Mouse (Mus musculus) embryonic facial prominence, embryonic 11.5 days (tissue): Measurements from ENCODE around the gene Oas1g. TPM values are rescaled to one million over a fixed set of nuclear protein-coding genes. Genes with fewer than 3 reads are reported as not detected.

ENCODE experiments used
- ATAC-seq: fragments of 200-750 bp; cut with Nextera tagmentation; replicated peaks from 2 replicates; pipeline ENCODE4 v1.8.0; 2017; ENCODE audit warnings: low read depth; ENCODE audit not compliant: insufficient number of reproducible peaks, low FRiP score, low TSS enrichment
- DNase-seq: peaks from one replicate; pipeline ENCODE4 v3.0.0-alpha.2; 2015; ENCODE audit warnings: low spot score
- H3K27ac ChIP-seq: fragments of 300-500 bp; sonication (generic); replicated peaks from 2 replicates; pipeline ENCODE4 v1.5.1; 2014; ENCODE audit warnings: mild to moderate bottlenecking, low read depth, low read length, control low read depth
- H3K27me3 ChIP-seq: fragments of 300-500 bp; sonication (generic); 2 replicates; pipeline ENCODE4 v1.6.1; 2014; ENCODE audit warnings: mild to moderate bottlenecking, low read length, moderate library complexity, mixed read lengths; ENCODE audit not compliant: control insufficient read depth, insufficient read depth
- H3K36me3 ChIP-seq: fragments of 300-500 bp; sonication (generic); replicated peaks from 2 replicates; pipeline ENCODE4 v1.6.1; 2014; ENCODE audit warnings: low read depth, mild to moderate bottlenecking, low read length, moderate library complexity, mixed read lengths; ENCODE audit not compliant: control insufficient read depth, insufficient read depth
- H3K4me1 ChIP-seq: fragments of 300-500 bp; sonication (generic); 2 replicates; pipeline ENCODE4 v1.6.1; 2014; ENCODE audit warnings: low read length, mixed read lengths; ENCODE audit not compliant: control insufficient read depth, insufficient read depth
- H3K4me2 ChIP-seq: fragments of 300-500 bp; sonication (generic); 2 replicates; pipeline ENCODE4 v1.6.1; 2014; ENCODE audit warnings: low read depth, mild to moderate bottlenecking, control low read depth, low read length, moderate library complexity
- H3K4me3 ChIP-seq: fragments of 300-500 bp; sonication (generic); 2 replicates; pipeline ENCODE4 v1.5.1; 2014; ENCODE audit warnings: low read depth, low read length, control low read depth
- H3K9ac ChIP-seq: fragments of 300-500 bp; sonication (generic); replicated peaks from 2 replicates; pipeline ENCODE4 v1.6.1; 2014; ENCODE audit warnings: mild to moderate bottlenecking, control low read depth, low read length
- H3K9me3 ChIP-seq: fragments of 300-500 bp; sonication (generic); replicated peaks from 2 replicates; pipeline ENCODE4 v1.6.1; 2016; ENCODE audit warnings: mild to moderate bottlenecking, low read length, inconsistent platforms, mixed read lengths; ENCODE audit not compliant: control insufficient read depth
- WGBS: fragments of 180-500 bp; shearing (Covaris S2); extraction: QIAGEN DNeasy Blood & Tissue Kit; methylation state at CpG from one replicate; pipeline ENCODE4 v1.1.7; 2014; 5-methylcytosine and 5-hydroxymethylcytosine counted together
- polyA plus RNA-seq: library from polyadenylated mRNA; unstranded; fragments of >200 nt; fragmentation: Nextera tagmentation; extraction: Ambion mirVana; gene quantifications from 2 replicates; pipeline ENCODE4 v1.2.1, GENCODE M21; 2014

The Oas1g gene
- polyA plus RNA-seq, 1 experiment from 2014 or later, result not detected

DNA sequence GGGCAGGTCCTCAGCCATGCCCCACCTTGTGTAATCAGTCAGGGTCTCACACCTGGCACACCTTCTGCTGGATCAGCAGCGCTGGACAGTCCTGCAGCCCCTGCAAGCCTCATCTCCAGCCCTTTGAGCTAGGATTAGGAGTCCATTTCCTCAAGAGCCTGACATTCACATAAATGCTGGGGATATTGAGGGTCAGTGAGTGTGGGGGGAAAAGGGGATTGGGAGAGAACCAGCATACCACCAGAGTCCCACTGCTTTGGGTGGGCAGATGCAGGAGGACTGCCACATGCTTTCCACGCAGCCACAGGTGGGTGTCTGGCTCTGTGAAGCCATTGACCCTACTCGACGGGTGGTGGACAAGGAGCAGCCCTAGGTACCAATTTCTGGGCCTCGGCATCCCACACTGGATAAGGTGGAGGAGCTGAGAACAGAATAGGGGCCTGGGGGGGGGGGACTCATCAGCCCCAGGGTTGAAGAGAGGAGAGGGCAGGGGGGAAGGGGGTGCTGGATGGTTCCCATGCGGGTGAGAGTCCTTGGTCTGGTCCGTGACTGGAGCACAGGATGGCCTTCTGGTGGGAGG is 17.9 kb downstream of the Oas1g start:
- 73% methylated on average over 7 of the region's 7 CpGs for WGBS

DNA sequence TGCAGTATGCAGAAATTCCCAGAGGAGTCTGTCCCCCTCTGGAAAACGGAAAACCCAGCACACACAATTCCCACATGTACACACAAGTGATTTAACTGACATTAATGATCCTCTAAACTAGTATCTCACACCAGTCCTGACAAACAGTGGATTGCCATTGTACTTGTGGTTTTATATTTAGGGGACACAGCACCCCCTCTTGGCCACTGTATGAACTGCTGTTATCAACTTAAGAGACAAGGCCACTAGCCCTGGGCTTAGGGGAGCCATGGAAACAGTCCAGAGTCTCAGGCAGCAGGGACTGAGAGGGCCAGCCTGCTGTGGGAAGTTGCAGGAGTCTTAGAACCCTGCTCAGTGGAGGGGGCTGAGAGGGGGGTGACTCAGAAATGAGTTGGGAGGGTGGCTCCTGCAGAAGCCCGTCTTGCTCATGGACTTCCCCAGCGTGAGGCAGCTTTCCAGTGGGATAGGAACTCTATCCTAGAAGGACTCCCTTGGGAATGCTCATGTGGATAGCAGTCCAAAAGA is 22.0 kb downstream of the Oas1g start:
- no peak overlapping the region for H3K27ac ChIP-seq
- 63% methylated on average over 3 of the region's 3 CpGs for WGBS
- H3K9me3 ChIP-seq, result no peaks in the 10 kb centered on the region
- H3K9ac ChIP-seq, result no peak overlapping the region
- no peak overlapping the region for H3K4me3 ChIP-seq
- H3K4me1 ChIP-seq, result no peaks in the 10 kb centered on the region
- no peak for ATAC-seq
- no peaks in the 10 kb centered on the region for H3K27me3 ChIP-seq
- no peaks in the 10 kb centered on the region for H3K36me3 ChIP-seq
- peak; percentile 27 for DNase-seq
- no peak overlapping the region for H3K4me2 ChIP-seq

More for the DNA sequence above, 17.9 kb downstream of the Oas1g start:
- no peaks in the 10 kb centered on the region for H3K36me3 ChIP-seq
- ATAC-seq, result no peak
- H3K4me3 ChIP-seq, result no peak overlapping the region
- no peaks in the 10 kb centered on the region for H3K9me3 ChIP-seq
- no peaks in the 10 kb centered on the region for H3K4me1 ChIP-seq
- H3K27me3 ChIP-seq, result no peaks in the 10 kb centered on the region
- no peak overlapping the region for H3K27ac ChIP-seq
- no peak overlapping the region for H3K4me2 ChIP-seq
- H3K9ac ChIP-seq, result no peak overlapping the region
- no peak for DNase-seq

DNA sequence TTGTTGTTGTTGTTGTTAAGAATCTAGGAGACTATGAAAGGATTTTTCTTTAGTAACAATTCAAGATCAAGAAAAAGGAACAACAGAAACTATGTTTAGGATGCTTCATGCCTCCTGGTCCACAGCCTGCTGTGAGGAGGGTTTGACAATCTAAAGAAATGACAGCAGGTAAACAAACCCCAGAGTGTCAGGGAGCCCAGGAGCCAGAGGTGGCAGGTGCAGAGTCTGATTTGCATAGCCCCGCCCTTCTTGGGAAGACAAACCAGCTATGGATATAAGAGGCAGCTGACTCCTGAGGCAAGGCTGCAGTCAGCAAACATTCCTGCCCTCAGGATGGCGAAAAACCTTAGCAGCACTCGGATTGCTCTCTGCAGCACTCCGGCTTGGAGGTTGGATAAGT is 26.3 kb downstream of the Oas1g start, which contains the start of gene Oas1h:
TSS of gene Oas1h (plus strand) at position 301 of the 400 bp plus-strand sequence.
- H3K9ac ChIP-seq, result no peak within 1 kb of the TSS
- whole genome bisulfite sequencing, result 61% methylated on average over 4 of the region's 4 CpGs

DNA sequence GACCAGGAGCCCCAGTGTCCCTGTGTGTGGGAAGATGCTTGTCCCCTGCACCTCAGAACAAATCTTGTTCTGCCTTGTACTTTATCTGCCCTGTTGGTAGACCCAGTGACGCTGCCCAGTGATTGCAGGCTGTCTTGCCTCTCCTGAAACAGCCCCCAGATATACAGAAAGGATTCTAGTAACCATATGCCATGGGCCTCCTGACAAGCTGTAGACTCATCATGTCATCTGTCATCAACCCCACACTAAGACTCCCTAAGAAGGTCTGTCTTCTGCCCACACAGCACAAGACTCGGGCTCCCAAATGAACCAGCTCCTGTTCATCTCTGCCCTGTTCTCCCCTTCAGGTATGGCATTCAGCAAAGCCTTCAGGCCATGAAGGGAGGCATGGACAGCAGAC is 28.2 kb downstream of the Oas1g start:
- no peak for DNase-seq
- no peak overlapping the region for H3K9ac ChIP-seq
- no peaks in the 10 kb centered on the region for H3K36me3 ChIP-seq
- 75% methylated on average over 2 of the region's 2 CpGs for WGBS
- no peaks in the 10 kb centered on the region; the same call in 1 of the 2 replicates for H3K9me3 ChIP-seq
- ATAC-seq, result no peak
- H3K4me1 ChIP-seq, result no peaks in the 10 kb centered on the region
- H3K27me3 ChIP-seq, result no peaks in the 10 kb centered on the region
- H3K4me2 ChIP-seq, result no peak overlapping the region
- no peak overlapping the region for H3K4me3 ChIP-seq
- no peak overlapping the region for H3K27ac ChIP-seq

More for the DNA sequence above, 26.3 kb downstream of the Oas1g start, which contains the start of gene Oas1h:
- Histone ChIP-seq H3K27me3 (no peaks in the 10 kb centered on the region), H3K4me1 (no peaks in the 10 kb centered on the region), H3K27ac (no peak within 1 kb of the TSS), H3K4me2 (no peak within 1 kb of the TSS), H3K36me3 (no peaks in the 10 kb centered on the region), H3K4me3 (no peak within 1 kb of the TSS), H3K9me3 (no peaks in the 10 kb centered on the region)
- ATAC-seq, result no peak
- DNase-seq, result no peak

DNA sequence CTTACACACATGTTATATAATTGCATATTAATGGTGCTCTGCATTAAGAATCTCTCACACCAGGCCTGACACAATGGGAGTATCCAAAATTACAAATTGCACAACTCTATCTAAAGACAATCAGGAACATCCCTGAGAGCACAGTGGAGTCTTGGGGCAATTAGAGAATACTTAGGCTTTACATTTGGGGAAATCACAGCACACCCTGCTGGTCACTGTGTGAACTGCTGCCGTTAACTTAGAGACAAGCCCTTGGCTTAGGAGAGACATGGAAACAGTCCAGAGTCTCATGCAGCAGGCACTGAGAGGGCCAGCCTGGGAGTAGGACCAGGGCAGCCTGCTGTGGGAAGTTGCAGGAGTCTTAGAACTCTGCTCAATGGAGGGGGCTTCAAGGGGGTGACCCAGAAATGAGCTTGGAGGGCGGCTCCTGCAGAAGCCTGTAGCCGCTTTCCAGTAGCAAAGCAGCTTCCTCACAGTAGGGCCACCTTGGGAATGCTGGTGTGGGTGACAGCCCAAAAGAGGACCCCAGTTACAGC is 37.7 kb downstream of the Oas1g start:
- Histone ChIP-seq H3K4me1 (no peaks in the 10 kb centered on the region), H3K4me3 (no peak overlapping the region), H3K36me3 (no peaks in the 10 kb centered on the region), H3K9ac (no peak overlapping the region), H3K27me3 (no peaks in the 10 kb centered on the region), H3K9me3 (no peaks in the 10 kb centered on the region; the same call in 1 of the 2 replicates), H3K27ac (no peak overlapping the region), H3K4me2 (no peak overlapping the region)
- WGBS, result 66% methylated on average over 3 of the region's 3 CpGs
- ATAC-seq (no peak), DNase-seq (peak; percentile 46)

DNA sequence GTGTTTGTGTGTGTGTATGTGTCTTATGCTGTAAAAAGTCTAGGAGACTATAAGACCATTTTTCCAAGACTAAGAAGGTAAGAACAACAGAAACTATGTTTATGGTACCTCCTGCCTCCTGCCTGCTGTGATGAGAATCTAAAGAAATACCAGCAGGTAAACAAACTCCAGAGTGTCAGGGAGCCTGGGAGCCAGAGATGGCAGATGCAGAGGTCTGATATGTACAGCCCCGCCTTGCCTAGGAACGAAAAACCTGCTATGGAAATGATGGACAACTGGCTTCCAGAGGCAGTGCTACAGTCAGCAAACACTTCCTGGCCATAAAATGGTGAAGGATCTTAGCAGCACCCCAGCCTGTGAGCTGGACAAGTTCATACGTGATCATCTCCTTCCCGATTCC is 40.3 kb downstream of the Oas1g start, which contains the start of gene Oas1f:
TSS of gene Oas1f (plus strand) at position 301 of the 400 bp plus-strand sequence.
- no peaks in the 10 kb centered on the region for H3K27me3 ChIP-seq
- WGBS, result 89% methylated on average over 4 of the region's 4 CpGs
- no peaks in the 10 kb centered on the region for H3K36me3 ChIP-seq
- no peak within 1 kb of the TSS for H3K4me3 ChIP-seq
- no peak within 1 kb of the TSS for H3K9ac ChIP-seq
- no peaks in the 10 kb centered on the region for H3K4me1 ChIP-seq
- ATAC-seq, result no peak
- H3K9me3 ChIP-seq, result no peaks in the 10 kb centered on the region
- no peak within 1 kb of the TSS for H3K27ac ChIP-seq
- DNase-seq, result no peak
- H3K4me2 ChIP-seq, result no peak within 1 kb of the TSS

DNA sequence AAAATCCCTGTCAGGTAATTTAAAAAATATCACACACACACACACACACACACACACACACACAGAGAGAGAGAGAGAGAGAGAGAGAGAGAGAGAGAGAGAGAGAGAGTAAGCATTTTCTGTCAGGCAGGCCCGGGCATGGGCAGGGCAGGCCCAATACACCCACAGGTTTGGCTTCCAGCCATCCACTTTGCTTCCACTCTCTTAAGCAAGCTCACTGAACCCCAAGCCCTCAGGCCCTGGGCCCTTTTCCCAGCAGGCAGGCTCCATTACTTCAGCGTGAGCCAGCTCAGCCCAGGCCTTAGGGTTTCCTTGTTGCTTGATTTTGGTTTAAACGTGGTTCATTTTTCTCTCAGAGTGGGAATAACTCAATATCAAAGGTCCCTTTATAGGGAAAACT is 42.7 kb downstream of the Oas1g start:
- 85% methylated on average over 3 of the region's 3 CpGs for WGBS

More for the DNA sequence above, 42.7 kb downstream of the Oas1g start:
- Histone ChIP-seq H3K36me3 (no peaks in the 10 kb centered on the region), H3K9me3 (no peaks in the 10 kb centered on the region), H3K4me2 (no peak overlapping the region), H3K27ac (no peak overlapping the region), H3K4me1 (no peaks in the 10 kb centered on the region), H3K9ac (no peak overlapping the region), H3K27me3 (no peaks in the 10 kb centered on the region), H3K4me3 (no peak overlapping the region)
- no peak for ATAC-seq
- DNase-seq, result no peak
